Mouse (Mus musculus) liver, postnatal 0 days (tissue): ENCODE results near the gene Gpr155. TPM values are rescaled to one million over a fixed set of nuclear protein-coding genes. Genes with fewer than 3 reads are reported as not detected.

Source experiments
- ATAC-seq: fragments of 200-750 bp; cut with Nextera tagmentation; 2 replicates; pipeline ENCODE4 v1.8.0; 2017; ENCODE audit warnings: mild to moderate bottlenecking, moderate library complexity
- DNase-seq: peaks from one replicate; pipeline ENCODE4 v3.0.0-alpha.2; 2016
- H3K27ac ChIP-seq: fragments of 300-500 bp; sonication (generic); 2 replicates; pipeline ENCODE4 v1.5.1; 2014; ENCODE audit warnings: antibody characterized with exemption, moderate library complexity, mild to moderate bottlenecking, low read depth
- H3K27me3 ChIP-seq: fragments of 300-500 bp; sonication (generic); 2 replicates; pipeline ENCODE4 v1.6.1; 2014; ENCODE audit warnings: low read length, control low read depth, mixed read lengths; ENCODE audit not compliant: insufficient read depth
- H3K36me3 ChIP-seq: fragments of 300-500 bp; sonication (generic); replicated peaks from 2 replicates; pipeline ENCODE4 v1.6.1; 2014; ENCODE audit warnings: mild to moderate bottlenecking, control low read depth, low read length, moderate library complexity, mixed read lengths; ENCODE audit not compliant: insufficient read depth
- H3K4me1 ChIP-seq: fragments of 300-500 bp; sonication (generic); 2 replicates; pipeline ENCODE4 v1.6.1; 2014; ENCODE audit warnings: antibody characterized with exemption, mild to moderate bottlenecking, control low read depth; ENCODE audit not compliant: insufficient read depth
- H3K4me2 ChIP-seq: fragments of 300-500 bp; sonication (generic); 2 replicates; pipeline ENCODE4 v1.6.1; 2014; ENCODE audit warnings: low read depth, mild to moderate bottlenecking, low read length, moderate library complexity, mixed read lengths
- H3K4me3 ChIP-seq: fragments of 300-500 bp; sonication (generic); 2 replicates; pipeline ENCODE4 v1.5.1; 2014; ENCODE audit warnings: low read depth, low read length
- H3K9ac ChIP-seq: fragments of 300-500 bp; sonication (generic); replicated peaks from 2 replicates; pipeline ENCODE4 v1.6.1; 2014; ENCODE audit warnings: mild to moderate bottlenecking, moderate library complexity
- H3K9me3 ChIP-seq: fragments of 300-500 bp; sonication (generic); 2 replicates; pipeline ENCODE4 v1.6.1; 2016; ENCODE audit warnings: mild to moderate bottlenecking, control low read depth, low read length, mixed read lengths
- CTCF ChIP-seq: sonication (generic); IDR thresholded peaks from 2 replicates; pipeline ENCODE4 v1.5.1; 2016; ENCODE audit warnings: antibody characterized with exemption, low read depth
- EP300 ChIP-seq: IDR thresholded peaks from 2 replicates; pipeline ENCODE4 v1.6.1; 2016; ENCODE audit warnings: antibody characterized with exemption, low read depth, mild to moderate bottlenecking
- WGBS: fragments of 180-500 bp; shearing (Covaris S2); extraction: QIAGEN DNeasy Blood & Tissue Kit; methylation state at CpG from one replicate; pipeline ENCODE4 v1.1.7; 2014; ENCODE audit not compliant: insufficient replicate concordance; 5-methylcytosine and 5-hydroxymethylcytosine counted together
- polyA plus RNA-seq: library from polyadenylated mRNA; unstranded; fragments of >200 nt; fragmentation: Nextera tagmentation; extraction: Ambion mirVana; gene quantifications from 2 replicates; pipeline ENCODE4 v1.2.1, GENCODE M21; 2015

The Gpr155 gene
- polyA plus RNA-seq, 1 experiment from 2014 or later = 3.4 TPM

- no peaks in the 10 kb centered on the region for H3K27me3 ChIP-seq
- no peak overlapping the region for H3K27ac ChIP-seq
- no peak overlapping the region for H3K4me2 ChIP-seq
- DNase-seq = no peak
- WGBS = 79% methylated on average over 9 of the region's 9 CpGs
- H3K9me3 ChIP-seq = no peaks in the 10 kb centered on the region
- no peak overlapping the region for H3K4me3 ChIP-seq
- no peak for ATAC-seq
- TF ChIP-seq EP300 (no peak), CTCF (no peak)
- no peaks in the 10 kb centered on the region for H3K36me3 ChIP-seq
- H3K4me1 ChIP-seq = no peaks in the 10 kb centered on the region
- H3K9ac ChIP-seq = no peak overlapping the region
These were observed 18.1 kb upstream of the Gpr155 start for GRCm38 (mm10) chr2:73404442-73404841.

GRCm38 (mm10) chr2:73403385-73404013, 17.1 kb upstream of the Gpr155 start:
- ATAC-seq (no peak), DNase-seq (no peak)
- Histone ChIP-seq H3K27me3 (no peaks in the 10 kb centered on the region), H3K9ac (no peak overlapping the region), H3K36me3 (no peaks in the 10 kb centered on the region), H3K4me1 (no peaks in the 10 kb centered on the region), H3K4me3 (no peak overlapping the region), H3K4me2 (no peak overlapping the region), H3K27ac (no peak overlapping the region), H3K9me3 (no peaks in the 10 kb centered on the region)
- WGBS = 64% methylated on average over 15 of the region's 15 CpGs
- TF ChIP-seq EP300 (no peak), CTCF (peak; percentile 40)

- 45% methylated on average over 1 of the region's 1 CpGs for WGBS
- ATAC-seq = no peak
- no peak overlapping the region for H3K27ac ChIP-seq
These were observed 15.3 kb upstream of the Gpr155 start for GRCm38 (mm10) chr2:73401689-73402088.

GRCm38 (mm10) chr2:73397476-73397875, 11.1 kb upstream of the Gpr155 start:
- no peaks in the 10 kb centered on the region for H3K27me3 ChIP-seq
- no peak overlapping the region for H3K27ac ChIP-seq
- H3K4me3 ChIP-seq = no peak overlapping the region
- no peak overlapping the region for H3K9ac ChIP-seq
- no peak for TF ChIP-seq CTCF
- no peak for TF ChIP-seq EP300
- H3K4me2 ChIP-seq = no peak overlapping the region
- H3K36me3 ChIP-seq = no peaks in the 10 kb centered on the region
- ATAC-seq (no peak), DNase-seq (no peak)
- no peaks in the 10 kb centered on the region for H3K9me3 ChIP-seq
- H3K4me1 ChIP-seq = no peaks in the 10 kb centered on the region
- WGBS = 80% methylated on average over 2 of the region's 2 CpGs

More at GRCm38 (mm10) chr2:73401689-73402088, 15.3 kb upstream of the Gpr155 start:
- H3K27me3 ChIP-seq = no peaks in the 10 kb centered on the region
- no peak overlapping the region for H3K4me3 ChIP-seq
- no peak for TF ChIP-seq EP300
- TF ChIP-seq CTCF = no peak
- no peaks in the 10 kb centered on the region for H3K9me3 ChIP-seq
- no peak for DNase-seq
- no peaks in the 10 kb centered on the region for H3K4me1 ChIP-seq
- no peaks in the 10 kb centered on the region for H3K36me3 ChIP-seq
- no peak overlapping the region for H3K4me2 ChIP-seq
- H3K9ac ChIP-seq = no peak overlapping the region

GRCm38 (mm10) chr2:73396828-73397325, 10.5 kb upstream of the Gpr155 start:
- H3K27ac ChIP-seq = no peak overlapping the region
- no peaks in the 10 kb centered on the region for H3K4me1 ChIP-seq
- no peak overlapping the region for H3K9ac ChIP-seq
- H3K27me3 ChIP-seq = 0 out of 2 replicates have a peak, but pooled peaks cover under 1% of the 10 kb centered on the region
- H3K4me2 ChIP-seq = no peak overlapping the region
- 73% methylated on average over 3 of the region's 3 CpGs for WGBS
- TF ChIP-seq CTCF (no peak), EP300 (no peak)
- H3K36me3 ChIP-seq = no peaks in the 10 kb centered on the region
- ATAC-seq (no peak), DNase-seq (no peak)
- H3K4me3 ChIP-seq = no peak overlapping the region
- H3K9me3 ChIP-seq = no peaks in the 10 kb centered on the region

GRCm38 (mm10) chr2:73395516-73395915, 9.1 kb upstream of the Gpr155 start:
- no peak for ATAC-seq
- 0 out of 2 replicates have a peak, but pooled peaks cover 6% of the 10 kb centered on the region for H3K27me3 ChIP-seq
- H3K9ac ChIP-seq = no peak overlapping the region
- no peaks in the 10 kb centered on the region for H3K9me3 ChIP-seq
- 61% methylated on average over 8 of the region's 8 CpGs for WGBS
- H3K27ac ChIP-seq = no peak overlapping the region
- no peaks in the 10 kb centered on the region for H3K4me1 ChIP-seq
- DNase-seq = no peak
- no peak overlapping the region for H3K4me3 ChIP-seq
- no peak overlapping the region for H3K4me2 ChIP-seq
- TF ChIP-seq CTCF (no peak), EP300 (no peak)
- H3K36me3 ChIP-seq = no peaks in the 10 kb centered on the region
